Mouse (Mus musculus) CH12.LX (cell line): ENCODE data around the gene Cfap77. TPM values are rescaled to one million over a fixed set of nuclear protein-coding genes. Genes with fewer than 3 reads are reported as not detected.

Experiments used
- DNase-seq: peaks from one replicate; pipeline ENCODE4 v3.0.0-alpha.2; 2013; ENCODE audit errors: extremely low read depth
- H3K27ac ChIP-seq: 2 replicates; pipeline ENCODE4 v1.5.1; 2012; ENCODE audit warnings: low read depth, mild to moderate bottlenecking, control low read depth, moderate library complexity; ENCODE audit not compliant: insufficient read depth
- H3K27me3 ChIP-seq: replicated peaks from 2 replicates; pipeline ENCODE3; 2012; ENCODE audit warnings: inconsistent platforms
- H3K36me3 ChIP-seq, 2 experiments: replicated peaks in 1 of 2; 2 replicates each; pipeline versions ENCODE3 to v1.6.1; 2012; ENCODE audit warnings: inconsistent platforms in 1 of 2, low read length in 1 of 2, mild to moderate bottlenecking in 1 of 2, mixed read lengths in 1 of 2, moderate library complexity in 1 of 2; ENCODE audit not compliant: control insufficient read depth in 1 of 2, insufficient read depth in 1 of 2
- H3K4me1 ChIP-seq, 2 experiments: 2 replicates each; pipeline ENCODE4 v1.6.1; 2012; ENCODE audit warnings: inconsistent platforms in 1 of 2, moderate library complexity in 1 of 2; ENCODE audit not compliant: insufficient read depth in 2 of 2, control insufficient read depth in 1 of 2
- H3K4me2 ChIP-seq: 2 replicates; pipeline ENCODE4 v1.6.1; 2012; ENCODE audit warnings: low read depth, mild to moderate bottlenecking, control low read depth; ENCODE audit not compliant: poor library complexity, insufficient read depth, severe bottlenecking
- H3K4me3 ChIP-seq, 3 experiments: fragments of 150-350 bp in 1 of 3; sonication (generic) in 1 of 3; replicated peaks in 1 of 3; 2 replicates each; pipeline versions ENCODE3 to v1.5.1; 2011 to 2012; ENCODE audit warnings: low read depth in 2 of 3, low read length in 2 of 3, mild to moderate bottlenecking in 2 of 3, moderate library complexity in 2 of 3, control low read depth in 1 of 3, improper control_type of control experiment in 1 of 3, inconsistent platforms in 1 of 3, mixed read lengths in 1 of 3; ENCODE audit not compliant: poor library complexity in 1 of 3
- H3K79me2 ChIP-seq: replicated peaks from 2 replicates; pipeline ENCODE4 v1.6.1; 2012; ENCODE audit warnings: mild to moderate bottlenecking, moderate library complexity; ENCODE audit not compliant: control insufficient read depth, poor library complexity, insufficient read depth, severe bottlenecking; ENCODE audit errors: extremely low read depth
- H3K9ac ChIP-seq: 2 replicates; pipeline ENCODE4 v1.6.1; 2012; ENCODE audit warnings: low read depth, mild to moderate bottlenecking, control low read depth, moderate library complexity; ENCODE audit not compliant: insufficient read depth
- H3K9me3 ChIP-seq: replicated peaks from 2 replicates; pipeline ENCODE3; 2012; ENCODE audit warnings: low read length, inconsistent platforms, mixed read lengths
- BHLHE40 ChIP-seq: IDR thresholded peaks from 2 replicates; pipeline ENCODE4 v1.6.1; 2011; ENCODE audit warnings: mild to moderate bottlenecking, low read depth, low read length, improper control_type of control experiment
- CTCF ChIP-seq, 2 experiments: IDR thresholded peaks in 1 of 2; conservative IDR thresholded peaks in 1 of 2; 2 replicates each; pipeline ENCODE4 v1.5.1; 2011 to 2012; ENCODE audit warnings: low read depth in 2 of 2, low read length in 2 of 2, improper control_type of control experiment in 1 of 2, inconsistent platforms in 1 of 2, mild to moderate bottlenecking in 1 of 2, moderate library complexity in 1 of 2
- ELF1 ChIP-seq: IDR thresholded peaks from 2 replicates; pipeline ENCODE4 v1.6.1; 2014; ENCODE audit warnings: low read depth, mild to moderate bottlenecking, inconsistent platforms, low read length, improper control_type of control experiment
- EP300 ChIP-seq: IDR thresholded peaks from 2 replicates; pipeline ENCODE4 v1.6.1; 2011; ENCODE audit warnings: low read length, improper control_type of control experiment
- GABPA ChIP-seq: IDR thresholded peaks from 2 replicates; pipeline ENCODE4 v1.6.1; 2012; ENCODE audit warnings: low read depth, low read length, improper control_type of control experiment, inconsistent platforms; ENCODE audit not compliant: insufficient replicate concordance
- HCFC1 ChIP-seq: IDR thresholded peaks from 2 replicates; pipeline ENCODE4 v1.6.1; 2012; ENCODE audit warnings: low read depth, mild to moderate bottlenecking, inconsistent platforms, low read length, improper control_type of control experiment
- IRF4 ChIP-seq: IDR thresholded peaks from 2 replicates; pipeline ENCODE4 v1.6.1; 2014; ENCODE audit warnings: low read depth, mild to moderate bottlenecking, inconsistent platforms, low read length, improper control_type of control experiment
- JUND ChIP-seq: conservative IDR thresholded peaks from 2 replicates; pipeline ENCODE4 v1.6.1; 2011; ENCODE audit warnings: low read depth, low read length, improper control_type of control experiment
- MAFK ChIP-seq: IDR thresholded peaks from 2 replicates; pipeline ENCODE4 v1.6.1; 2011; ENCODE audit warnings: low read length, improper control_type of control experiment; ENCODE audit not compliant: insufficient replicate concordance
- MAX ChIP-seq: IDR thresholded peaks from 2 replicates; pipeline ENCODE4 v1.6.1; 2011; ENCODE audit warnings: low read length, improper control_type of control experiment
- MEF2A ChIP-seq: IDR thresholded peaks from 2 replicates; pipeline ENCODE4 v1.6.1; 2014; ENCODE audit warnings: low read depth, mild to moderate bottlenecking, inconsistent platforms, low read length, improper control_type of control experiment, borderline replicate concordance
- MYC ChIP-seq: IDR thresholded peaks from 2 replicates; pipeline ENCODE4 v1.6.1; 2011; ENCODE audit warnings: low read depth, mild to moderate bottlenecking, improper control_type of control experiment, low read length
- PAX5 ChIP-seq: IDR thresholded peaks from 2 replicates; pipeline ENCODE4 v1.6.1; 2012; ENCODE audit warnings: low read length, inconsistent platforms, mixed read lengths
- POLR2AphosphoS2 ChIP-seq: IDR thresholded peaks from 2 replicates; pipeline ENCODE4 v1.6.1; 2011; ENCODE audit warnings: low read depth, low read length, improper control_type of control experiment
- RAD21 ChIP-seq: IDR thresholded peaks from 2 replicates; pipeline ENCODE4 v1.6.1; 2011; ENCODE audit warnings: low read depth, mild to moderate bottlenecking, low read length, improper control_type of control experiment, moderate library complexity
- TBP ChIP-seq: conservative IDR thresholded peaks from 2 replicates; pipeline ENCODE4 v1.6.1; 2011; ENCODE audit warnings: low read depth, low read length, improper control_type of control experiment
- TCF12 ChIP-seq: IDR thresholded peaks from 2 replicates; pipeline ENCODE4 v1.6.1; 2014; ENCODE audit warnings: low read depth, mild to moderate bottlenecking, inconsistent platforms, low read length, improper control_type of control experiment
- ZMIZ1 ChIP-seq: IDR thresholded peaks from 2 replicates; pipeline ENCODE4 v1.6.1; 2012; ENCODE audit warnings: low read depth, mild to moderate bottlenecking, inconsistent platforms, low read length, improper control_type of control experiment
- ZNF384 ChIP-seq: IDR thresholded peaks from 2 replicates; pipeline ENCODE4 v1.6.1; 2012; ENCODE audit warnings: low read depth, low read length, improper control_type of control experiment, inconsistent platforms
- dilution Hi-C: fragments of 300-500 bp; cut with MboI; formaldehyde crosslinking; loops from 2 replicates; pipeline ENCODE4 v1.14.3; 2020; ENCODE audit warnings: low sequenced_read_pairs; ENCODE audit not compliant: extremely low pct_unique_long_range_greater_than_20kb, extremely low pct_ligation_motif_present
- in situ Hi-C: fragments of 300-500 bp; cut with MboI; formaldehyde crosslinking; loops from 3 replicates; pipeline ENCODE4 v1.14.3; 2019; ENCODE audit warnings: low sequenced_read_pairs, low pct_ligation_motif_present, low pct_unique_long_range_greater_than_20kb, mixed read lengths
- polyA plus RNA-seq: library from polyadenylated mRNA; unstranded; fragments of >175 nt; gene quantifications from 2 replicates; pipeline ENCODE4 v1.2.1, GENCODE M21; 2012; ENCODE audit warnings: low read depth; ENCODE audit not compliant: insufficient read length
- total RNA-seq, 2 experiments: library from RNA; depleted of rRNA; stranded (reverse); fragments of 300-350 nt in 1 of 2; fragments of >200 nt in 1 of 2; gene quantifications; 2 replicates each; pipeline ENCODE4 v1.2.3; 2012 to 2014

Cfap77 gene
- total and polyA plus RNA-seq, 3 experiments: 0.25 to 0.47 (median 0.35) TPM

GRCm38 (mm10) chr2:28975604-28976003, 79.3 kb downstream of the Cfap77 start:
- TF ChIP-seq MEF2A (no peak), RAD21 (no peak), CTCF (conservative IDR thresholded peaks at IDR 0.05 in 1 of 2, IDR thresholded peaks at IDR 0.05 in 1 of 2; ENCODE audit: low read depth in 2 of 2, low read length in 2 of 2) (no peak), ELF1 (no peak), PAX5 (no peak), ZNF384 (no peak), TCF12 (no peak)
- in situ Hi-C loops (loop anchor here (5.0 kb wide), 2 partner anchors 43 to 223 kb away; no protein-coding TSS in a partner anchor), dilution Hi-C loops (no loop called here)
- no peak overlapping the region for H3K4me3 ChIP-seq
- H3K79me2 ChIP-seq: no peaks in the 10 kb centered on the region
- no peak overlapping the region for H3K9ac ChIP-seq
- no peak overlapping the region for H3K27ac ChIP-seq
- no peak overlapping the region for H3K4me2 ChIP-seq
- H3K4me1 ChIP-seq: no peaks in the 10 kb centered on the region
- peaks cover 78% of the 10 kb centered on the region for H3K27me3 ChIP-seq
- no peaks in the 10 kb centered on the region for H3K36me3 ChIP-seq
- no peaks in the 10 kb centered on the region for H3K9me3 ChIP-seq
- DNase-seq: no peak

DNA sequence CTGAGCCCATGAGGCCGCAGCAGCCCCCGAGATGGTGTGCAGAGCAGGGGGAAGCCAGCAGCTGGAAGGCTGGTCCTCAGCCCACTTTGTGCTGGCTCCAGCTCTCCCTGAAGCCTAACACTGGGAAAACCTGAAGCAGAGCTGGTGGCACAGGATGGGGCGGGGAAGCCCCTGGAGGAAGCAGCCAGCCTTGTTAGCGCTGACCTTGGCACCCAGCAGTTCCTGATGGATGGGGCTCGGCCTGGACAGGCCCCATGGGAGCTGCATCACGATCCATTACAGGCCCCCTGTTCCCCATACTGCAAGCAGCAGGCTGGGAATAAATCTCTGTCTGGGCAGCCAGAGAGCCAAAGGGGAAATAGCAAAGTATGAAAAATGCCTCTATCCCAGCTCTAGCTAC, 80.3 kb downstream of the Cfap77 start:
- Histone ChIP-seq H3K79me2 (no peaks in the 10 kb centered on the region), H3K27me3 (peaks cover 83% of the 10 kb centered on the region), H3K9ac (no peak overlapping the region), H3K4me3 (no peak overlapping the region), H3K36me3 (no peaks in the 10 kb centered on the region), H3K9me3 (no peaks in the 10 kb centered on the region), H3K4me1 (no peaks in the 10 kb centered on the region), H3K27ac (no peak overlapping the region), H3K4me2 (no peak overlapping the region)
- in situ Hi-C loops: no loop called here
- DNase-seq: no peak
- dilution Hi-C loops: no loop called here
- no peak for TF ChIP-seq POLR2AphosphoS2
- no peak for TF ChIP-seq IRF4
- no peak for TF ChIP-seq MAX

GRCm38 (mm10) chr2:28973832-28974450, 80.9 kb downstream of the Cfap77 start:
- Histone ChIP-seq H3K4me2 (no peak overlapping the region), H3K4me3 (no peak overlapping the region), H3K4me1 (no peaks in the 10 kb centered on the region), H3K36me3 (no peaks in the 10 kb centered on the region), H3K27me3 (peaks cover 87% of the 10 kb centered on the region), H3K9ac (no peak overlapping the region), H3K79me2 (no peaks in the 10 kb centered on the region), H3K9me3 (no peaks in the 10 kb centered on the region), H3K27ac (no peak overlapping the region)
- DNase-seq: no peak
- dilution Hi-C loops: no loop called here
- in situ Hi-C loops: no loop called here
- no peak for TF ChIP-seq GABPA
- no peak for TF ChIP-seq MAX
- no peak for TF ChIP-seq PAX5
- TF ChIP-seq TBP: no peak
- TF ChIP-seq BHLHE40: no peak
- no peak for TF ChIP-seq JUND
- no peak for TF ChIP-seq TCF12
- TF ChIP-seq MEF2A: no peak
- no peak for TF ChIP-seq MYC
- TF ChIP-seq ZMIZ1: no peak
- TF ChIP-seq EP300: no peak
- no peak for TF ChIP-seq HCFC1
- TF ChIP-seq ZNF384: no peak
- no peak for TF ChIP-seq MAFK
